Comparison of ENCODE assay signal across 8 mouse cellular contexts in the genomic region with DNA sequence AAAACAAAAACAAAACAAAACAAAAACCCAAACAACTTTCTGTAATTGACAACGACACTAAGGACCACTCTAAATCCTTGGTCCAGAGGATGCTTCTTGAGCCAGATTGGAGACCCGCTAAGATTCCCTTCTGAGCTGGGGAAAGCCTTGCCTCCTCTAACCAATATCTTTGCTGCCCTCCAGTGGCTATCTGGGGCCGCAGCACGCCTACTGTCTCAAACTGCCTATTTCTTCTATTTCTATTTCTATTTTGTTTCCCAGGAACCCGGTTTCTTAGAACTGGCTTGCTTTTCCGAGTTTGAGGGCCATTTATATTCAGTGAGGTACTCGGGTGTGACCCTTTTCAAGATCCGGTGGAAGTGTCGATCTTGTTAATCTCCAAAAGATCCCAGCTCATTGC. TPM values are rescaled to one million over a fixed set of nuclear protein-coding genes. Genes with fewer than 3 reads are reported as not detected.
A peak's percentile ranks its signal among the peaks of the same experiment; 100 is the strongest.
DNase-seq lines count a peak whose midpoint lies in the region; ATAC-seq lines count a peak whose summit lies in the region.

No protein-coding gene starts in this region.

- 0 out of 2 replicates have a peak, but pooled peaks cover 8% of the 10 kb centered on the region for H3K4me1 ChIP-seq in neural tube, embryonic 15.5 days

- peak; percentile 85 for DNase-seq in CD4-positive, CD25-positive, alpha-beta regulatory T cell, adult 2 months (ENCODE audit: low read depth, low spot score)
- DNase-seq in adrenal gland, adult 18-20 months (ENCODE audit: low spot score in 2 of 2), result peak; percentile 67 to 73
- DNase-seq in embryo, embryonic 10.5 days (ENCODE audit: low spot score), result peak; percentile 90
- peak; percentile 75 for DNase-seq in heart, adult 8-10 months (ENCODE audit: low spot score)
- DNase-seq in kidney, postnatal 25 days, result peak; percentile 74 to 84
- DNase-seq in lung, adult 18-20 months, result peak; percentile 72 to 80
- DNase-seq in testis, postnatal 14 days (ENCODE audit: low spot score), result peak; percentile 63

- no peak overlapping the region for H3K4me2 ChIP-seq in neural tube, embryonic 15.5 days

- H3K4me3 ChIP-seq in neural tube, embryonic 15.5 days (replicated peaks), result no peak overlapping the region

- H3K36me3 ChIP-seq in neural tube, embryonic 15.5 days, result no peaks in the 10 kb centered on the region

- no peaks in the 10 kb centered on the region for H3K9me3 ChIP-seq in neural tube, embryonic 15.5 days (replicated peaks)

- H3K27ac ChIP-seq in neural tube, embryonic 15.5 days (replicated peaks), result no peak overlapping the region

- WGBS in neural tube, embryonic 15.5 days, result 14% methylated on average over 9 of the region's 9 CpGs

- peak; percentile 78; the same call in 1 of the 2 replicates for ATAC-seq in neural tube, embryonic 15.5 days (ENCODE audit: low FRiP score)

- no peaks in the 10 kb centered on the region for H3K27me3 ChIP-seq in neural tube, embryonic 15.5 days (replicated peaks)

- H3K9ac ChIP-seq in neural tube, embryonic 15.5 days (replicated peaks), result no peak overlapping the region

RNA-seq across cellular contexts. Expression of a gene that starts 23.6 kb away (rescaled TPM):
- total RNA-seq in adrenal gland, adult 18-20 months (2021), result 1 to 10 TPM in 1 of 2 experiments, under 1 TPM in 1; 0.99 to 1.5 TPM
- 1 to 10 TPM in 1 of 4 experiments, under 1 TPM in 3; 0.38 to 1.1 (median 0.91) TPM for total RNA-seq in heart, adult 8-10 months (2022)
- polyA plus RNA-seq in neural tube, embryonic 15.5 days (2015; fragmentation: Nextera tagmentation; extraction: Ambion mirVana), result 0.44 and 2.9 TPM in 2 replicates
